Mouse (Mus musculus) thymus, adult 2 months (tissue): Measurements from ENCODE around the gene Hps6.

Source experiments
- CTCF ChIP-seq: fragments of 200-500 bp; IDR thresholded peaks from 2 replicates; pipeline ENCODE4 v1.5.1; 2012; ENCODE audit warnings: mild to moderate bottlenecking, control low read depth, low read length, moderate library complexity, borderline replicate concordance; ENCODE audit not compliant: control insufficient read depth, poor library complexity, insufficient read depth; ENCODE audit errors: extremely low read depth
- POLR2A ChIP-seq: fragments of 200-500 bp; IDR thresholded peaks from 2 replicates; pipeline ENCODE4 v1.6.1; 2012; ENCODE audit warnings: mild to moderate bottlenecking, low read length, control low read depth, moderate library complexity; ENCODE audit not compliant: control insufficient read depth, poor library complexity, insufficient read depth; ENCODE audit errors: extremely low read depth

DNA sequence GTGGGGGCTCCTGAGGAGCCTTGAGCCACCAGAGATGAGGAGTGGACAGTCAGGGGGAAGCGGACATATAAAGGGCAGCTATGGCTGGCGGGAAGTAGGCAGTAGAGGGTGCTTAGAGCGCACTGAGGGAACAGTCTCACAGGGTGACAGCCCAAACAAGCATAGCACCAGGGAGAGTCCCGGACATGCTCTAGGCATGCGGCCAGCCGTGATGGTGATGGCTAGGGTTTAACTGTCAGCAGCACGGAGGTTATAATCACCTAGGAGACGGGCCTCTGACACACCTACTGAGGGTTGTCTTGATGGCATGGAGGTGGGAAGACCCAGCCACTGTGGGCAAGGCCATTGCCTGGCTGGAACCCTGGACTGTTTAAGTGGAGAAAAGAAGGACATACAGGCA, 23.3 kb downstream of the Hps6 start:
- TF ChIP-seq CTCF, result no peak
- TF ChIP-seq POLR2A, result no peak
